Mouse (Mus musculus) MEL (cell line): Measurements from ENCODE around the gene Vwa3a. TPM values are rescaled to one million over a fixed set of nuclear protein-coding genes. Genes with fewer than 3 reads are reported as not detected.

Experiments
- DNase-seq: peaks from one replicate; pipeline ENCODE4 v3.0.0; 2011; ENCODE audit warnings: low read depth, low spot score
- H3K27ac ChIP-seq: 2 replicates; pipeline ENCODE4 v1.5.1; 2012; ENCODE audit warnings: low read depth, mild to moderate bottlenecking, control low read depth, low read length, moderate library complexity; ENCODE audit not compliant: control insufficient read depth
- H3K27me3 ChIP-seq, 2 experiments: fragments of 150-350 bp in 1 of 2; sonication (generic) in 1 of 2; 2 replicates each; pipeline ENCODE4 v1.6.1; 2012; ENCODE audit warnings: low read length in 2 of 2, mild to moderate bottlenecking in 2 of 2, improper control_type of control experiment in 1 of 2, moderate library complexity in 1 of 2; ENCODE audit not compliant: insufficient read depth in 2 of 2, control insufficient read depth in 1 of 2
- H3K36me3 ChIP-seq, 2 experiments: 2 replicates each; pipeline ENCODE4 v1.6.1; 2012 to 2014; ENCODE audit warnings: low read length in 2 of 2, improper control_type of control experiment in 1 of 2, inconsistent platforms in 1 of 2, mild to moderate bottlenecking in 1 of 2; ENCODE audit not compliant: insufficient read depth in 2 of 2, control insufficient read depth in 1 of 2
- H3K4me1 ChIP-seq, 2 experiments: fragments of 150-350 bp in 1 of 2; sonication (generic) in 1 of 2; 2 replicates each; pipeline ENCODE4 v1.6.1; 2012; ENCODE audit warnings: low read length in 2 of 2, improper control_type of control experiment in 1 of 2, mild to moderate bottlenecking in 1 of 2; ENCODE audit not compliant: insufficient read depth in 2 of 2, control insufficient read depth in 1 of 2
- H3K4me3 ChIP-seq, 2 experiments: fragments of 150-350 bp in 1 of 2; sonication (generic) in 1 of 2; 2 replicates each; pipeline ENCODE4 v1.5.1; 2012; ENCODE audit warnings: low read depth in 2 of 2, low read length in 2 of 2, mild to moderate bottlenecking in 2 of 2, moderate library complexity in 2 of 2, control low read depth in 1 of 2, improper control_type of control experiment in 1 of 2; ENCODE audit not compliant: control insufficient read depth in 1 of 2, insufficient read depth in 1 of 2
- H3K79me2 ChIP-seq: 2 replicates; pipeline ENCODE4 v1.6.1; 2012; ENCODE audit warnings: mild to moderate bottlenecking, low read length, moderate library complexity; ENCODE audit not compliant: control insufficient read depth, poor library complexity, insufficient read depth
- H3K9ac ChIP-seq: 2 replicates; pipeline ENCODE4 v1.6.1; 2012; ENCODE audit warnings: low read depth, mild to moderate bottlenecking, control low read depth, low read length, moderate library complexity; ENCODE audit not compliant: control insufficient read depth, poor library complexity, severe bottlenecking
- H3K9me3 ChIP-seq: fragments of 150-350 bp; sonication (generic); replicated peaks from 2 replicates; pipeline ENCODE4 v1.6.1; 2012; ENCODE audit warnings: mild to moderate bottlenecking, low read length, improper control_type of control experiment, moderate library complexity; ENCODE audit not compliant: insufficient read depth
- CHD2 ChIP-seq: IDR thresholded peaks from 2 replicates; pipeline ENCODE4 v1.6.1; 2011; ENCODE audit warnings: low read length, improper control_type of control experiment
- CTCF ChIP-seq, 3 experiments: IDR thresholded peaks in 2 of 3; conservative IDR thresholded peaks in 1 of 3; 2 replicates each; pipeline ENCODE4 v1.5.1; 2011 to 2012; ENCODE audit warnings: low read length in 3 of 3, low read depth in 2 of 3, mild to moderate bottlenecking in 2 of 3, improper control_type of control experiment in 1 of 3, inconsistent platforms in 1 of 3, mixed read lengths in 1 of 3, moderate library complexity in 1 of 3; ENCODE audit not compliant: control insufficient read depth in 1 of 3, insufficient read depth in 1 of 3, poor library complexity in 1 of 3, severe bottlenecking in 1 of 3
- E2F4 ChIP-seq: IDR thresholded peaks from 2 replicates; pipeline ENCODE4 v1.6.1; 2011; ENCODE audit warnings: low read depth, low read length, improper control_type of control experiment, borderline replicate concordance
- ELF1 ChIP-seq: IDR thresholded peaks from 2 replicates; pipeline ENCODE4 v1.6.1; 2014; ENCODE audit warnings: low read depth, mild to moderate bottlenecking, inconsistent platforms, low read length, improper control_type of control experiment, moderate library complexity
- EP300 ChIP-seq, 2 experiments: IDR thresholded peaks; 2 replicates each; pipeline ENCODE4 v1.6.1; 2011; ENCODE audit warnings: improper control_type of control experiment in 2 of 2, low read length in 2 of 2, low read depth in 1 of 2, mild to moderate bottlenecking in 1 of 2
- GABPA ChIP-seq: IDR thresholded peaks from 2 replicates; pipeline ENCODE4 v1.6.1; 2012; ENCODE audit warnings: low read depth, mild to moderate bottlenecking, inconsistent platforms, low read length, improper control_type of control experiment, moderate library complexity
- GATA1 ChIP-seq: IDR thresholded peaks from 2 replicates; pipeline ENCODE4 v1.6.1; 2011; ENCODE audit warnings: low read depth, low read length, improper control_type of control experiment
- JUND ChIP-seq: IDR thresholded peaks from 2 replicates; pipeline ENCODE4 v1.6.1; 2011; ENCODE audit warnings: low read depth, mild to moderate bottlenecking, improper control_type of control experiment, low read length
- KAT2A ChIP-seq: conservative IDR thresholded peaks from 2 replicates; pipeline ENCODE4 v1.6.1; 2012; ENCODE audit warnings: low read depth, low read length, improper control_type of control experiment, inconsistent platforms
- MAZ ChIP-seq: IDR thresholded peaks from 2 replicates; pipeline ENCODE4 v1.6.1; 2012; ENCODE audit warnings: low read depth, mild to moderate bottlenecking, inconsistent platforms, low read length, improper control_type of control experiment
- MYC ChIP-seq: IDR thresholded peaks from 2 replicates; pipeline ENCODE4 v1.6.1; 2011; ENCODE audit warnings: low read depth, mild to moderate bottlenecking, low read length, improper control_type of control experiment, moderate library complexity
- NELFE ChIP-seq: IDR thresholded peaks from 2 replicates; pipeline ENCODE4 v1.6.1; 2011; ENCODE audit warnings: low read depth, low read length, improper control_type of control experiment
- POLR2A ChIP-seq, 2 experiments: IDR thresholded peaks; 2 replicates each; pipeline ENCODE4 v1.6.1; 2011 to 2012; ENCODE audit warnings: low read length in 2 of 2, mild to moderate bottlenecking in 2 of 2, control low read depth in 1 of 2, improper control_type of control experiment in 1 of 2, low read depth in 1 of 2, moderate library complexity in 1 of 2; ENCODE audit not compliant: control insufficient read depth in 1 of 2, insufficient read depth in 1 of 2, poor library complexity in 1 of 2
- RAD21 ChIP-seq: IDR thresholded peaks from 2 replicates; pipeline ENCODE4 v1.6.1; 2011; ENCODE audit warnings: mild to moderate bottlenecking, low read depth, low read length, improper control_type of control experiment
- RCOR1 ChIP-seq: IDR thresholded peaks from 2 replicates; pipeline ENCODE4 v1.6.1; 2012; ENCODE audit warnings: low read depth, mild to moderate bottlenecking, inconsistent platforms, low read length, improper control_type of control experiment
- SIN3A ChIP-seq: IDR thresholded peaks from 2 replicates; pipeline ENCODE4 v1.6.1; 2012; ENCODE audit warnings: low read length, improper control_type of control experiment, inconsistent platforms
- TAL1 ChIP-seq: IDR thresholded peaks from 2 replicates; pipeline ENCODE4 v1.6.1; 2012; ENCODE audit warnings: mild to moderate bottlenecking, inconsistent platforms, low read length, moderate library complexity, mixed read lengths
- TCF12 ChIP-seq: IDR thresholded peaks from 2 replicates; pipeline ENCODE4 v1.6.1; 2014; ENCODE audit warnings: low read depth, mild to moderate bottlenecking, inconsistent platforms, low read length, improper control_type of control experiment, moderate library complexity
- USF1 ChIP-seq: IDR thresholded peaks from 2 replicates; pipeline ENCODE4 v1.6.1; 2014; ENCODE audit warnings: low read depth, mild to moderate bottlenecking, inconsistent platforms, low read length, improper control_type of control experiment, moderate library complexity
- USF2 ChIP-seq, 2 experiments: IDR thresholded peaks; 2 replicates each; pipeline ENCODE4 v1.6.1; 2011 to 2012; ENCODE audit warnings: improper control_type of control experiment in 2 of 2, low read length in 2 of 2, borderline replicate concordance in 1 of 2, inconsistent platforms in 1 of 2, low read depth in 1 of 2, mild to moderate bottlenecking in 1 of 2; ENCODE audit not compliant: insufficient read depth in 1 of 2
- ZC3H11A ChIP-seq: IDR thresholded peaks from 2 replicates; pipeline ENCODE4 v1.6.1; 2012; ENCODE audit warnings: low read depth, mild to moderate bottlenecking, inconsistent platforms, low read length, improper control_type of control experiment
- ZMIZ1 ChIP-seq: IDR thresholded peaks from 2 replicates; pipeline ENCODE4 v1.6.1; 2012; ENCODE audit warnings: low read depth, mild to moderate bottlenecking, inconsistent platforms, low read length, improper control_type of control experiment, moderate library complexity
- polyA plus RNA-seq, 2 experiments: library from polyadenylated mRNA; stranded (reverse) in 1 of 2; unstranded in 1 of 2; fragments of >175 nt in 1 of 2; fragments of >200 nt in 1 of 2; gene quantifications; 2 replicates each; pipeline versions ENCODE4 v1.2.1 to v1.2.4; 2012; ENCODE audit warnings: low replicate concordance in 2 of 2, low read depth in 1 of 2; ENCODE audit not compliant: insufficient read length in 2 of 2, insufficient read depth in 1 of 2, missing spikeins in 1 of 2
- total RNA-seq: library from RNA; depleted of rRNA; stranded (reverse); fragments of 300-350 nt; gene quantifications from 2 replicates; pipeline ENCODE4 v1.2.3, GENCODE M21; 2012

Gene Vwa3a
- total and polyA plus RNA-seq, 3 experiments: not detected

- H3K9ac ChIP-seq: no peak overlapping the region
- H3K9me3 ChIP-seq: no peaks in the 10 kb centered on the region
- H3K4me3 ChIP-seq: no peak overlapping the region
- H3K36me3 ChIP-seq: no peaks in the 10 kb centered on the region
- H3K27ac ChIP-seq: no peak overlapping the region
- DNase-seq: no peak
- TF ChIP-seq TAL1: no peak
- no peak for TF ChIP-seq MAZ
- TF ChIP-seq ZMIZ1: no peak
- no peak for TF ChIP-seq E2F4
- TF ChIP-seq USF2 (IDR thresholded peaks at IDR 0.05; ENCODE audit: borderline replicate concordance in 1 of 2, insufficient read depth in 1 of 2, low read depth in 1 of 2, low read length in 2 of 2): no peak
- TF ChIP-seq GATA1: no peak
- TF ChIP-seq SIN3A: no peak
- TF ChIP-seq CHD2: no peak
- TF ChIP-seq GABPA: no peak
- no peak for TF ChIP-seq EP300 (IDR thresholded peaks at IDR 0.05; ENCODE audit: low read depth in 1 of 2, low read length in 2 of 2)
- no peaks in the 10 kb centered on the region for H3K27me3 ChIP-seq
- no peaks in the 10 kb centered on the region for H3K4me1 ChIP-seq
- no peaks in the 10 kb centered on the region for H3K79me2 ChIP-seq
These were observed 70.6 kb downstream of the Vwa3a start for GRCm38 (mm10) chr7:120809705-120810104.

GRCm38 (mm10) chr7:120811834-120812415, 72.8 kb downstream of the Vwa3a start, which contains the start of gene Gm5737:
TSS of gene Gm5737 (plus strand) at chr7:120812365.
- Histone ChIP-seq H3K79me2 (no peaks in the 10 kb centered on the region), H3K27ac (no peak within 1 kb of the TSS), H3K36me3 (no peaks in the 10 kb centered on the region), H3K4me3 (no peak within 1 kb of the TSS), H3K9ac (no peak within 1 kb of the TSS)
- TF ChIP-seq ELF1 (no peak), TCF12 (no peak), ZC3H11A (no peak), JUND (no peak), RCOR1 (no peak), RAD21 (no peak), MYC (no peak), CTCF (IDR thresholded peaks at IDR 0.05 in 2 of 3, conservative IDR thresholded peaks at IDR 0.05 in 1 of 3; ENCODE audit: control insufficient read depth in 1 of 3, insufficient read depth in 1 of 3, low read depth in 2 of 3, low read length in 3 of 3, poor library complexity in 1 of 3, severe bottlenecking in 1 of 3) (no peak), E2F4 (no peak), NELFE (no peak), GABPA (no peak), KAT2A (no peak), USF1 (no peak), POLR2A (IDR thresholded peaks at IDR 0.05; ENCODE audit: control insufficient read depth in 1 of 2, insufficient read depth in 1 of 2, low read depth in 1 of 2, low read length in 2 of 2, poor library complexity in 1 of 2) (no peak)
- TF ChIP-seq, all 39 proteins: peak for 0
- no peak for DNase-seq
- Histone ChIP-seq H3K27me3 (peaks cover 0 to 1% of the 10 kb centered on the region in 2 experiments; a peak in 1 of 4 replicates), H3K4me1 (no peaks in the 10 kb centered on the region), H3K9me3 (no peaks in the 10 kb centered on the region)
